Mouse (Mus musculus) heart, embryonic 10.5 days (tissue): ENCODE results near the gene Casp7. TPM values are rescaled to one million over a fixed set of nuclear protein-coding genes. Genes with fewer than 3 reads are reported as not detected.
A peak's percentile ranks its signal among the peaks of the same experiment; 100 is the strongest.
"Not testable (repeated sequence)": the region's sequence is repeated elsewhere in the genome, so short reads cannot be mapped to it uniquely, and the experiment has no call there.

Experiments used
- DNase-seq: peaks from one replicate; pipeline ENCODE4 v3.0.0-alpha.2; 2017; ENCODE audit warnings: low spot score
- H3K27ac ChIP-seq: fragments of 300-500 bp; sonication (generic); 2 replicates; pipeline ENCODE4 v1.5.1; 2016; ENCODE audit warnings: mild to moderate bottlenecking
- H3K27me3 ChIP-seq: fragments of 300-500 bp; sonication (generic); 2 replicates; pipeline ENCODE4 v1.6.1; 2016; ENCODE audit warnings: mild to moderate bottlenecking; ENCODE audit not compliant: poor library complexity, insufficient read depth, severe bottlenecking
- H3K36me3 ChIP-seq: fragments of 300-500 bp; sonication (generic); 2 replicates; pipeline ENCODE4 v1.6.1; 2016; ENCODE audit warnings: mild to moderate bottlenecking, moderate library complexity
- H3K4me1 ChIP-seq: fragments of 300-500 bp; sonication (generic); 2 replicates; pipeline ENCODE4 v1.6.1; 2016; ENCODE audit warnings: mild to moderate bottlenecking
- H3K4me3 ChIP-seq: fragments of 300-500 bp; sonication (generic); 2 replicates; pipeline ENCODE4 v1.5.1; 2016; ENCODE audit warnings: mild to moderate bottlenecking, moderate library complexity
- H3K9me3 ChIP-seq: fragments of 300-500 bp; sonication (generic); 2 replicates; pipeline ENCODE4 v1.6.1; 2016; ENCODE audit warnings: mild to moderate bottlenecking, moderate library complexity
- WGBS: fragments of 180-500 bp; shearing (Covaris S2); methylation state at CpG from one replicate; pipeline ENCODE4 v1.1.7; 2016; 5-methylcytosine and 5-hydroxymethylcytosine counted together
- polyA plus RNA-seq: library from polyadenylated mRNA; unstranded; fragments of >200 nt; fragmentation: Nextera tagmentation; extraction: Ambion mirVana; gene quantifications from 2 replicates; pipeline ENCODE4 v1.2.1, GENCODE M21; 2016

The Casp7 gene
- polyA plus RNA-seq: 25.1 and 31.6 TPM in 2 replicates

GRCm38 (mm10) chr19:56396669-56397621, at the start of gene Casp7:
TSS of gene Casp7 (plus strand) at chr19:56397129.
- peak within 1 kb of the TSS; percentile 97 for H3K27ac ChIP-seq
- DNase-seq: peak; percentile 85
- H3K27me3 ChIP-seq: peaks cover 13% of the 10 kb centered on the region
- H3K36me3 ChIP-seq: peaks cover 4% of the 10 kb centered on the region; the same call in 1 of the 2 replicates
- H3K4me1 ChIP-seq: peaks cover 56% of the 10 kb centered on the region
- H3K4me3 ChIP-seq: peak within 1 kb of the TSS; percentile 78
- no peaks in the 10 kb centered on the region for H3K9me3 ChIP-seq
- under 1% methylated on average over 78 of the region's 78 CpGs for WGBS

GRCm38 (mm10) chr19:56349295-56349694, 47.6 kb upstream of the Casp7 start:
- Histone ChIP-seq H3K4me1 (peaks cover 10% of the 10 kb centered on the region; the same call in 1 of the 2 replicates), H3K4me3 (no peak overlapping the region), H3K27me3 (peaks cover 18% of the 10 kb centered on the region), H3K36me3 (peaks cover 8% of the 10 kb centered on the region), H3K27ac (no peak overlapping the region), H3K9me3 (no peaks in the 10 kb centered on the region)
- 22% methylated on average over 6 of the region's 6 CpGs for WGBS
- no peak for DNase-seq

DNA sequence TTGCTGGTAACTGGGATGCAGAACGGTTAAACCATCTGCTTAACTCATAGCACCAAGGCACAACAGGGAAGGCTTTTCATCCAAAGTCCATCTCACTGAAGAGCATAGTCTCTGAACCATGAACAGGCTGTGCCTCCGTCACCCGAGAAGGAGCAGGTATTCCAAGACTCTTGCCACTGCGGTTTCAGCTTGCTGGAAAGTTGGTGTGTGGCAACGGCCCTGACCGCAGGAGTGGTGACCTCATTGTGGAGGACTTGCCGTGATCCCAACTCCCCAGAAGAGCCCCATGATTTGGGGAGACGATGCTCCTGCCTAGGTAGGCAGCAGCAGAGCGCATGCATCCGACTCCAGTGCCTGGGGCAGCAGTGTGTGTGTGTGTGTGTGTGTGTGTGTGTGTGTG, 43.2 kb upstream of the Casp7 start:
- peaks cover 27% of the 10 kb centered on the region for H3K4me1 ChIP-seq
- no peaks in the 10 kb centered on the region for H3K9me3 ChIP-seq
- 83% methylated on average over 10 of the region's 10 CpGs for WGBS
- no peak overlapping the region for H3K27ac ChIP-seq
- peaks cover 17% of the 10 kb centered on the region for H3K36me3 ChIP-seq
- H3K4me3 ChIP-seq: no peak overlapping the region
- H3K27me3 ChIP-seq: 0 out of 2 replicates have a peak, but pooled peaks cover 4% of the 10 kb centered on the region
- no peak for DNase-seq

GRCm38 (mm10) chr19:56355201-56355600, 41.7 kb upstream of the Casp7 start:
- 0 out of 2 replicates have a peak, but pooled peaks cover 4% of the 10 kb centered on the region for H3K27me3 ChIP-seq
- no peaks in the 10 kb centered on the region for H3K9me3 ChIP-seq
- no peak for DNase-seq
- H3K36me3 ChIP-seq: peaks cover 17% of the 10 kb centered on the region
- H3K4me1 ChIP-seq: peaks cover 17% of the 10 kb centered on the region
- no peak overlapping the region for H3K27ac ChIP-seq
- no peak overlapping the region for H3K4me3 ChIP-seq
- whole genome bisulfite sequencing: 80% methylated on average over 12 of the region's 12 CpGs

GRCm38 (mm10) chr19:56356480-56357373, 40.2 kb upstream of the Casp7 start:
- H3K4me3 ChIP-seq: no peak overlapping the region
- H3K36me3 ChIP-seq: peaks cover 18% of the 10 kb centered on the region
- 38% methylated on average over 17 of the region's 17 CpGs for WGBS
- peak overlapping the region; percentile 54 for H3K27ac ChIP-seq
- peaks cover 17% of the 10 kb centered on the region for H3K4me1 ChIP-seq
- 0 out of 2 replicates have a peak, but pooled peaks cover 4% of the 10 kb centered on the region for H3K27me3 ChIP-seq
- H3K9me3 ChIP-seq: no peaks in the 10 kb centered on the region
- DNase-seq: peak; percentile 82

DNA sequence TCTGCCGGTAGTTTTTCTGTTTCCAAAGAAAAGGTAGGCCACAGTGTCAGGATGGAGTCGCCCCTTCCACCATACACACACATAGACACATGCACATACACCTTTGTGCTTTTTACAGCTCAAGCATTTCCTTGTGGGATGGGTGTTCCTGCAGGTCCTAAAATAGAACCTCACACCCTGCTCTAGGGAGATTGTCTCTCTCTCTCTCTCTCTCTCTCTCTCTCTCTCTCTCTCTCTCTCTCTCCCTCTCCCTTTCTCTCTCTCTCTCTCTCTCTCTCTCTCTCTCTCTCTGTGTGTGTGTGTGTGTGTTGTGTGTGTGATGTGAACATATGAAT, 39.6 kb upstream of the Casp7 start:
- not testable (repeated sequence) for DNase-seq, H3K9me3 ChIP-seq, H3K27me3 ChIP-seq, H3K4me3 ChIP-seq
- Histone ChIP-seq H3K4me1 (peaks cover 17% of the 10 kb centered on the region), H3K27ac (peak overlapping the region; percentile 54), H3K36me3 (peaks cover 18% of the 10 kb centered on the region; the same call in 1 of the 2 replicates)
- 71% methylated on average over 2 of the region's 2 CpGs for WGBS

DNA sequence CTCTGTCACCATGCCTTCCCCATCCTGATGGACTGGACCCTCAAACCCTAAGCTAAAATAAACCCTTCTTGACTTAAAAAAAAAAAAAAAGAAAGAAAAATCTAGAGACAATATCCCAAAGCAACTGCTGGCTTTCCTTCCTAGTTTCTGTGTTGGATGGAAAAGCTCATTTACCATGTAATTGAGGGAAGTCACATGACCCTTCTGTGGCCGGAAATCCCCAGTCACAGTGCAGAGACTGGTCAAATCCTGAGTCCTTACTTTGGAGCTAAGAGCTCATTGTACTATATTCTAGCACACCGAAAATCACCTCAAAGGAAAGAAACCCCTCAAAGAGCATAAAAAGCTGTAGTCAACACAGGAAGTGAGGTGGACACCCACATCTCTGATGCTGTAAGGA, 38.0 kb upstream of the Casp7 start:
- 77% methylated on average over 2 of the region's 2 CpGs for WGBS
- Histone ChIP-seq H3K4me1 (peaks cover 17% of the 10 kb centered on the region), H3K27ac (no peak overlapping the region), H3K36me3 (peaks cover 27% of the 10 kb centered on the region; the same call in 1 of the 2 replicates), H3K27me3 (0 out of 2 replicates have a peak, but pooled peaks cover 2% of the 10 kb centered on the region), H3K4me3 (no peak overlapping the region), H3K9me3 (no peaks in the 10 kb centered on the region)
- no peak for DNase-seq

- H3K27ac ChIP-seq: no peak overlapping the region
- no peak for DNase-seq
- no peaks in the 10 kb centered on the region for H3K27me3 ChIP-seq
- H3K4me3 ChIP-seq: no peak overlapping the region
- no peaks in the 10 kb centered on the region for H3K4me1 ChIP-seq
- no peaks in the 10 kb centered on the region for H3K9me3 ChIP-seq
- WGBS: 69% methylated on average over 15 of the region's 15 CpGs
- H3K36me3 ChIP-seq: peaks cover 18% of the 10 kb centered on the region; the same call in 1 of the 2 replicates
These were observed 33.0 kb upstream of the Casp7 start for GRCm38 (mm10) chr19:56363721-56364460.

DNA sequence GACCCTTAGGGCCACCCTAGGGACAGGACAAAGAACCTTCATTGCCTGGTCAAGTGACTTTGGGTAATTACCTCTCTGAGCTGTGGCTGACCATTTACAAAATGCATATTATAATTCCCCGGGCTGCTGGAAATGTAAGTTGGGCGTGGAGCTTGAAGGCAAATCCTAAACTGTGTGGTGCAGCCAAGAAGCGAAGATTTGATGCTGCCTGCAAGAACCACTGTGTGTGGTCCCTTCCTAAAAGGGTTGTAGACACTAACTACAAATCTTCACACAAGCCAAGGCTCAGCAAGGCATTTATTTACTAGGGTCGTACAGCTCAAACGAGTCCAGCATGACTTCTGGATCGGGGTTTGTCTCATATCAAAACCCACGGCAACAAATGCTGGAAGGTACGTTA, 32.4 kb upstream of the Casp7 start:
- no peaks in the 10 kb centered on the region for H3K4me1 ChIP-seq
- H3K9me3 ChIP-seq: no peaks in the 10 kb centered on the region
- no peak overlapping the region for H3K27ac ChIP-seq
- WGBS: 88% methylated on average over 8 of the region's 8 CpGs
- H3K36me3 ChIP-seq: peaks cover 18% of the 10 kb centered on the region; the same call in 1 of the 2 replicates
- DNase-seq: no peak
- H3K27me3 ChIP-seq: no peaks in the 10 kb centered on the region
- no peak overlapping the region for H3K4me3 ChIP-seq

DNA sequence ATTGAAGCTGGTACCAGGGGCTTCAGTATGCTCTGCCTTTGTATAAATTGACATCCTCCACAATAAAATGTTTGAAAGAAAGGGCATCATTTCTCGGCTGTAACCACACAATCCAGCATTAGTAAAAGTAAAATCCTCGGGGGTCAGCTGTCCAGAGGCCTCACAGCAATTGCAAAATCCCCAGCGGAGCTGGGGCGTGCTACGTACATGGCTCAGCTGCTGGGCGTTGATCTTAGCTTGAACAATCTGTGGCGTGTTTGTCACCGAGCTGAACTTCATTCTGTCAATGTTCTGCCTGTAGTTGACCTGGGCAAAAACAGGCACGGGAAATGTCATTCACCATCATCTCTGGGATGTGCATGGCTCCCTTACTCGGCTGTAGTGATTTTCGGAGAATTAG, 30.8 kb upstream of the Casp7 start:
- Histone ChIP-seq H3K9me3 (no peaks in the 10 kb centered on the region), H3K36me3 (peaks cover 16% of the 10 kb centered on the region; the same call in 1 of the 2 replicates), H3K4me3 (no peak overlapping the region), H3K27me3 (no peaks in the 10 kb centered on the region), H3K27ac (no peak overlapping the region), H3K4me1 (no peaks in the 10 kb centered on the region)
- WGBS: 89% methylated on average over 11 of the region's 11 CpGs
- no peak for DNase-seq

GRCm38 (mm10) chr19:56366625-56367024, 30.3 kb upstream of the Casp7 start:
- H3K9me3 ChIP-seq: no peaks in the 10 kb centered on the region
- H3K4me1 ChIP-seq: no peaks in the 10 kb centered on the region
- no peak overlapping the region for H3K27ac ChIP-seq
- no peaks in the 10 kb centered on the region for H3K27me3 ChIP-seq
- H3K36me3 ChIP-seq: peaks cover 16% of the 10 kb centered on the region; the same call in 1 of the 2 replicates
- WGBS: 87% methylated on average over 9 of the region's 9 CpGs
- no peak for DNase-seq
- no peak overlapping the region for H3K4me3 ChIP-seq

DNA sequence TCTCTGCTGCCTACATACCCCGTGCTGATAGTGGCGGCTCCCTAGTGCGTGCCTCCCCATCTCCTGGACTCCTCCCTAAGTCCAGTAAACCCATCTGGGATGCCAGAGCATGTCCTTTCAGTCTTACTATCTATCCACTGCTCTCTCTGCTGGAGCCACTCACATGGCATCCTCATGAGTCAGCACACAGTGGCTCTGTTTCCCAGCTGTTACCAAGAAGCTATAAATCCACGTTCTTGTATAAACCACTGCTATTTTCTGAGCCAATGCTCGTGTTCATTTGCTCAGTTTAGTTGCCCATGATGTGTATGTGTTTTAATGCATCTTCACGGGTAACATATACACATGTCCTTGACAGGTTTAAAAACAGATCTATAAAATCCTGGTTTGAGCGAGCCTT, 29.2 kb upstream of the Casp7 start:
- Histone ChIP-seq H3K9me3 (no peaks in the 10 kb centered on the region), H3K4me3 (no peak overlapping the region), H3K27me3 (no peaks in the 10 kb centered on the region), H3K36me3 (peaks cover 8% of the 10 kb centered on the region; the same call in 1 of the 2 replicates), H3K4me1 (no peaks in the 10 kb centered on the region), H3K27ac (no peak overlapping the region)
- no peak for DNase-seq
- WGBS: 84% methylated on average over 7 of the region's 7 CpGs
